Mouse (Mus musculus): ENCODE data around the gene Coq9.
A peak's percentile ranks its signal among the peaks of the same experiment; 100 is the strongest.

GRCm38 (mm10) chr8:94801293-94802095, 36.6 kb upstream of the Coq9 start:
- TF ChIP-seq CTCF (conservative IDR thresholded peaks at IDR 0.05; ENCODE audit: low read length) (0 out of 2 replicates have a peak, but pooled peaks have one; percentile 32), NANOG (IDR thresholded peaks at IDR 0.05; ENCODE audit: borderline replicate concordance, low read length) (no peak), POU5F1 (IDR thresholded peaks at IDR 0.05; ENCODE audit: borderline replicate concordance, low read length) (no peak)
